Mouse (Mus musculus) heart, adult 18-20 months (tissue): Measurements from ENCODE around the gene Osbpl6. TPM values are rescaled to one million over a fixed set of nuclear protein-coding genes. Genes with fewer than 3 reads are reported as not detected.
"Not testable (repeated sequence)": the region's sequence is repeated elsewhere in the genome, so short reads cannot be mapped to it uniquely, and the experiment has no call there.

Experiments
- DNase-seq, 2 experiments: peaks; one replicate each; pipeline ENCODE4 v3.0.0; 2021 to 2022; ENCODE audit warnings: mixed read lengths in 1 of 2
- total RNA-seq, 2 experiments: library from RNA; stranded (reverse); gene quantifications; 2 replicates each; pipeline ENCODE4 v1.2.3; 2021

Osbpl6 gene
- total RNA-seq, 2 experiments from 2014 or later = 15.5 to 16.8 TPM

GRCm38 (mm10) chr2:76566933-76567551 is 160.7 kb downstream of the Osbpl6 start:
- DNase-seq = no peak

- DNase-seq = no peak
Measured at GRCm38 (mm10) chr2:76571543-76571942, 165.2 kb downstream of the Osbpl6 start.

GRCm38 (mm10) chr2:76578911-76579310 is 172.6 kb downstream of the Osbpl6 start:
- DNase-seq = no peak

- no peak for DNase-seq
Measured at GRCm38 (mm10) chr2:76585090-76585489, 178.8 kb downstream of the Osbpl6 start.

- DNase-seq = no peak
Measured at GRCm38 (mm10) chr2:76586906-76587305, 180.6 kb downstream of the Osbpl6 start.

- DNase-seq = no peak
Measured at GRCm38 (mm10) chr2:76590221-76590620, 183.9 kb downstream of the Osbpl6 start.

GRCm38 (mm10) chr2:76592401-76592924 is 186.2 kb downstream of the Osbpl6 start:
- DNase-seq = no peak

GRCm38 (mm10) chr2:76597521-76597920 is 191.2 kb downstream of the Osbpl6 start:
- DNase-seq = no peak

- DNase-seq = peak in 1 of 2 experiments; percentile 5
Measured at GRCm38 (mm10) chr2:76599214-76599613, 192.9 kb downstream of the Osbpl6 start.

- no peak for DNase-seq
Measured at GRCm38 (mm10) chr2:76602256-76602655, 195.9 kb downstream of the Osbpl6 start.

GRCm38 (mm10) chr2:76606704-76607103 is 200.4 kb downstream of the Osbpl6 start:
- DNase-seq = no peak

GRCm38 (mm10) chr2:76610326-76611104 is 204.2 kb downstream of the Osbpl6 start:
- DNase-seq = peak; percentile 4 to 22

- DNase-seq = no peak
Measured at GRCm38 (mm10) chr2:76611996-76612395, 205.7 kb downstream of the Osbpl6 start.

GRCm38 (mm10) chr2:76618078-76618477 is 211.8 kb downstream of the Osbpl6 start:
- DNase-seq = peak; percentile 4 to 37

GRCm38 (mm10) chr2:76620188-76620587 is 213.9 kb downstream of the Osbpl6 start:
- no peak for DNase-seq

- no peak for DNase-seq
Measured at GRCm38 (mm10) chr2:76621724-76622123, 215.4 kb downstream of the Osbpl6 start.

- DNase-seq = not testable (repeated sequence)
Measured at GRCm38 (mm10) chr2:76622316-76622715, 216.0 kb downstream of the Osbpl6 start.

GRCm38 (mm10) chr2:76630293-76630692 is 224.0 kb downstream of the Osbpl6 start:
- no peak for DNase-seq

- no peak for DNase-seq
Measured at GRCm38 (mm10) chr2:76631600-76631999, 225.3 kb downstream of the Osbpl6 start.

- no peak for DNase-seq
Measured at GRCm38 (mm10) chr2:76639637-76640036, 233.3 kb downstream of the Osbpl6 start.

- DNase-seq = no peak
Measured at GRCm38 (mm10) chr2:76643801-76644200, 237.5 kb downstream of the Osbpl6 start.

- DNase-seq = no peak
Measured at GRCm38 (mm10) chr2:76647441-76647869, 241.1 kb downstream of the Osbpl6 start.

- DNase-seq = peak; percentile 98
Measured at GRCm38 (mm10) chr2:76647883-76648570, 241.7 kb downstream of the Osbpl6 start, which contains the start of the genes Prkra and Pjvk. Prkra (minus strand) TSS chr2:76648015. Pjvk (plus strand) TSS chr2:76648476.
